Mouse (Mus musculus): ENCODE results near the gene Micu1.
"Not testable (repeated sequence)": the region's sequence is repeated elsewhere in the genome, so short reads cannot be mapped to it uniquely, and the experiment has no call there.

Gene Micu1

DNA sequence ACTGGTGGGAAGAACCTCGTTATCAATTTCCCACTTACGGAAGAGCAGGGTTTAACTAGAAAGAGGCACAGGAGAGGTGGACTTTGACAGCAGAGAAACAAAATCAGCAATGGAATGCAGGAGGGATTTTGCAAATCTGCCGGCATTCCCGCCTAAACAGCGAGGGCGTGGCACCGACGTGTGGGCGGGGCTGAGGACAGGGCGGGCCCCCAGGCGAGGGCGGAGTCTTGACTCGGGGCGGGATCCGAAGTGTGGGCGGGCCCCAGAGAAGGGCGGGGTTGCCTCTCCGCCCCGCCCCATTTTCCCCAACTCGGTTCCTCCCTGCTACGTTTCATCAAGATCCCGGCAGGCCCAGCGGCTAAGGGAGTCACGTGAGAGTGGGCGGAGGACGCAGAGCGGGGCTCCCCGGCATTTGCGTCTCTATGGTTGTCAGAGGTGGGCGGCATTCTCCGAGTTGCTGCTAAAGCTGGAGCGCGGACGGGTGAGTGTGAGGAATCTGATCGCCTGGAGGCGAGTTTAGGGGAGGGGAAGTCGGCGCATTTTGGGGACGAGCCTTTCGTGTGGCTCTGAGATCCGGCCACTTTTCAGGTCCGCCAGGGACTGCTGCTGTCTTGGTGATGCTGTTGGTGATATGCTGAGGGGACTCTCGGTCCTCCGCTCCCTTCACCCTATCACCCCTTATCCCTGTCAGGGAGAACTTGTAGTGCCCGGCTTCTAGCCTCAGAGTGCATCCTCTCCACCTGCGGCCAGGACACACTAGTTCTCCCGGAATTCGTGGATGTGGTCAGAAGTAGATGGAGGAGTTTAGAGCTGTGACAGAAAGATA, at the start of gene Micu1:
Micu1 (plus strand) TSS at position 271 of the 826 bp plus-strand sequence.
- in situ Hi-C loops (cut with MboI) = no loop called here

DNA sequence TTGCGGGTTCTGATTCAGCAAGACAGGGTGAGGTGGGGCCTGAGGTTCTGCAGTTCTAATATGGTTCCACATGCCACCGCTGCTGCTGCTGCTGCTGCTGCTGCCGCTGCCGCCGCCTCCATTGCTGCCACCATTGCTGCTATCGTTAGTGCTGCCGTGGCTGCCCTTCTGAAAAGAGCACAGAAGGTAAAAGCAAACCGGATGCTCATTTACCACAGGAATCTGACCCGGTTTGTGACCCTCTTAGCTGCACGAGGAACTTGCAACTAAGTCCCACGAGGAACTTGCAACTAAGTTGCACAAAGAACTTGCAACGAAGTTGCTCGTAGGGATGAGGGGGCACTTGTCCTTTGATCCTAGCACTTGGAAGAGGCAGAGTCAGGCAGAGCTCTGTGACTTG, 45.5 kb upstream of the Micu1 start:
- in situ Hi-C loops (cut with MboI) = no loop called here

DNA sequence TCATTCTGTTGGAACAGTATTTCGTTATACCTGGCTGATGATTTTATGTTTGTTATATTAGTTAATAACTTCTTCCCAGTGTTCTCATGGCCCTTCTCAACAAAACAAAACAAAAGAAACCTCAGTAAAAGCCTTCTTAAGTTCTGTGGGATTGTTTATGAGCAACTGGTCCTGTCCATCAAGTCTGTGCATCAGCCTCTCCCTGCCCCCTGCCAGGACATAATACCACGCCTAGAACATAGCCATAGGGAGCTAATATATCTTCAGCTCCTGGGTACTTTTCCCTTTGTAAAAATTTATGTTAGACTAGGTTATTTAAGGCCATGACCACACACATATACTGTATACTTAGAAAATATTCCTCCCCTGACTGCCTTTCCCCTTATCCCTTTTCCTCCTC, 37.5 kb upstream of the Micu1 start:
- in situ Hi-C loops (cut with MboI) = no loop called here

DNA sequence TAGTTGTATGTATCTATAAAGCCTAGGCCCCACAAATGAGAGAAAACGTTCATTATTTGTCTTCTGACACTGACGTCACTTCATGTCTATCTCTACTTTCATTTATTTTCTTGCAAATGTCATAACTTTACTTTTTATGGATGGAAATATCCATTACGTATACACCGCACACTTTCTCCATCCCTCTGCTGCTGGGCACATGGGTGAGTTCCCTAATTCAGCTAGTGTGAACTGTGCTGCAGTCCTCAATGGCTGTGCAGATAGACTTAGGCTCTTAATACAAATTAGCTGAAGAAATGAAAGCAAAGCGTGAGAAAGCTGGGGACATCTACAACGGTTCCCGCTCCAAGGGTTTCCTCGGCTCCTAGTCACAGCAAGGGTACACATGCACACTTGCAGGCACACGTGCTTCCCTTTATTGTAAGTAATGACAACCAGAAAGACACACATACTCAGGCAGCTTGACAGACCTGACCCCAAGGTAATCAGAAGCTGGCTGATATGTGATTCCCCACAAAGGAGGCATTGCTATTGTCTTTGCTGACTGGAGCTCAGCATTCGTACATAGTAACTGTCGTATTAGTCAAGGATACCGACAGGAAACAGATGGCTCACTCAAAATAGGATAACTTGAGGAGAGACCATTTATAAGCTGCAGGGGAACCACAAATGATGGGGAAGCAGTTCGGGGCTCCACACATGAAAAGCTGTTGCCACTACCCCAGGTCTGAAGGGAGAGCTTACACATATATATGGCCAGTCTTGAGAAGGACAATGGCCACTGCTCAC, 36.6 kb upstream of the Micu1 start:
- in situ Hi-C loops (cut with MboI) = no loop called here

DNA sequence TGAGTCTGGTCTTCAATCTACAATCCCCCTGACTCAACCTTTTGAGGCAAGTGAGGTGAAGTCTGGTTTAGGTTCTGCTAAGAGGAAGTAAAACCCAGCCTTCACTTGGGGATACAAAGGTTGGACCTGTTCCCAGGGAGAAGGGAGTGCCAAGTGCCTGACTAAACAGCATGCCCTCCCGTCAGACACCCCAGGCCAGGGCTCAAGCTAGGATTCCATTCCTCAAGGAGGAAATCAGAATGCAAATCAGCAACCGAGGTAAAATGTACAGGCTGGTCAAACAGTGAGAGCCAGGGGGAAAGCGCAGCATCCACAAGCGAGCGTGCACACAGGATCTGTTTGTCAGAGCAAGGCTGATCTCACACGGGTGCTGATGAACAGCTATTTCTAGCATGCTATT, 34.9 kb upstream of the Micu1 start:
- in situ Hi-C loops (cut with MboI) = no loop called here

DNA sequence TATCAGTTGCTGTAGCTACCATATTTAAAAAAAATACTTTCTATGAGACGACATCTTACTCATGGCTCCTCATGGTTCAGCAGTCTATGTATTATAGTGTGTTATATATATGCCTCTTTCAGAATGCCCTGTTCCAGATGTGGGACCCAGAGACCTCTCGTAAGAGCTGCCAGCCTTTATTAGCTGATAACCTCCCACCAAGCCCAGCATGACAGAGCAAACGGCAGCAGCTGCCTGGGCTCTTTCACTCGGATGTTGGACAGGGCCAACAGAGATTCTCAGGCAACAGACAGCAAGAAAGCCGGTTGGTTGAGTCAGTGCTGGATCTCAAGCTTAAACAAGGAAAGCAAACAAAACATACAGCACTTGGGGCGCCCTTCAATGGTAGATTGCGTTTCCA, 33.8 kb upstream of the Micu1 start:
- in situ Hi-C loops (cut with MboI) = no loop called here

DNA sequence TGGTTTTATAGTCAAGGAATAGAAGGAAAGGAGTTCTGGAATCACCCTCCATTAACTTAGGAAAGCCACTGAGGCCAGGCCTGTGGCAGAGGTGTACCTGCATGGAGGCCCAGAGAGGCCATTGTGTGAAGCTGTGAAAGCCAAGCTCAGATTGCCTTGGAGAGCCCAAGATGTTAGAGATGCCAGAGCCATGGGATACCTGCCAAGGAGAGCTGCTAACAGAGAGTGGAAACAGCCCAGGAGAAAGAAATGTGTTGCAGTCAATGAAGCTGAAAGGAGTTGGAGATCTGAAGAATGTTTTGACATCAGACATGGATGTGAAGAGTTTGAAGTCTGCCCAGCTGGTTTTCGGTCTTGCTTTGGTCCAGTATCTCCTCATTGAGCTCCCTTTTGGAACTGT, 24.4 kb upstream of the Micu1 start:
- in situ Hi-C loops (cut with MboI) = no loop called here

DNA sequence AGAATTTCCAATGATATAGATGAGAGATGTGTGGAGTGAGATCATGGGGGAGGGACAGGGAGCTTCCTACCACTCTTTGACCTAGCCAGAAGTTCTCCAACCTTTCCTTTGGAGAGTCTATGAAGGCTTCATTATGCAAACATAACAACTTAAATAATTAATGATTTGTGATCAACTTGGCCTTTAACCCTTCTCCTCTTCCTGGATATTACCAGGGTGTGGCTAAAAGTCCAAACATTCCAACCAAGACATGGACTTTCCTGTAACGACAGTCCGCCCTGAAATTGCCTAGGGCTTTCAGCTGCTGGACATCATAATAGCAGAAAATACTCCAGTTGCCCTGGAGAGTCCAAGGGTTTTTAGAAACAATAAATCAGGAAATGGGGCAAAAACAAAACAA, 23.1 kb upstream of the Micu1 start:
- in situ Hi-C loops (cut with MboI) = no loop called here

DNA sequence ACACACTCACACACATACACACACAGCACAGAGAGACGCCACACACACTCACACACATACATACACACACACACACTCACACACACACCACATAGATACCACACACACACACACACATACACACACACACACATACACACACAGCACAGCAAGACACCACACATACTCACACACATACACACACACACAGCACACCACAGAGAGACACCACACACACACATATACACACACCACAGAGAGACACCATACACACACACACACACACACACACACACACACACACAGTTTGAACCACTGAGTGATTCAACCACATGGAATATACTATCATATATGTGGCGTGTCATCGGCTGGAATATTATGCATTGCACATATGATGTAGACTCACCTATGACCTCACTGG, 16.7 kb upstream of the Micu1 start:
- in situ Hi-C loops (cut with MboI) = not testable (repeated sequence)

DNA sequence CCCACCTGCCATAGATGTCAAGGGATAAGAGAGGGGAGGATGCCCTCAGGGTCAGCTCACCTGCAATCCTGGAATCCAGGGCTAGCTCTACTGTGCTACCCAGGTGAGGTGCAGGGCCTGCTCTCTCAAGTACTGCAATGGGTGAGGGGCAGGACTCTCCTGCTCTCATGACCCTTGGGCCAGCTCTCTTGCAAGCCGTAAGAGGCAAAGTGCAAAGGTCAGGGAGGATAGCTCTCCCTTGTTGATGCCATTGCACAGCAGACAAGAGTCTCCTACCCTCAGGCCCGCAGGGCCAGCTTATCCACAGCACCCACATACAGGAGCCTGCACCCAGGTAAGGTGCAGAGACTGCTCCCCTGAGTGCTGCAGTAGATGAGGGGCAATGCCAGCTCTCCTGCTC, 15.2 kb upstream of the Micu1 start:
- in situ Hi-C loops (cut with MboI) = no loop called here

DNA sequence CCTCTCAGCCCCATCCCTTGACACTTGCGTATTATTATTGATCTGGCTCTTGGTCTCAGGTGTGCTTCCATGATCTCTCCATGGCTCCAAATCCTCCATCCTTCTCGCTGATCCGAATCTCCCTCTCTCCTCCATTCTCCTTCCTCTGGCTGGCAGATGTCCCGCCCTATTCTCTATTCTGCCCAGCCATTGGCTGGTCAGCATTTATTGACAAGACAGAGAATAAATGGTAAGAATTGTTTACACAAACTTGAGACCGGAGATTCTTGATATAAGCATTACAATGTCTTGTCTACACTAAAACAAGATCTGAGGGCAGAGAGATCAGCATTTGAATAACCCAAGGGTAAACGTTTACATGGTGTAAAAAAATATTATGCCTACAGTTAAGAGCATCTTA, 12.4 kb upstream of the Micu1 start:
- in situ Hi-C loops (cut with MboI) = no loop called here

DNA sequence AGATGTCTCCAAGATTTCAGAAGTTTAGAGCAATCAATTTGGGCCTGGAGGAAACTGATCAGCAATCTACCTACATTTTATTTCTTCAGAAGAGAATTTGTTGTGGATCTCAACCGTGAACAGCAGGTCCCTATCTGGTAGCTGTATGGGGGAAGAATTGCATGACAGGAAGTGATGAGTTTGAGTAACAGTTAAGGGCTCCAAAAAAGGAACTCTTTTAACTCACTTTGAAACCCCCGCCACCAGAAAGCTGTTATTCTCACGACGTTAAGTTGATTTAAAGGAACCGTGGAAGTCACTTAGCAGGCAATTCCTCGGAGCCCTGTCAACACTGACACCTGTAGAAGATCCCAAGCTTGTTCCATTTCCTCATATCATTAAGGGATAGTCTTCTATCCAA, 9.8 kb upstream of the Micu1 start:
- in situ Hi-C loops (cut with MboI) = no loop called here

DNA sequence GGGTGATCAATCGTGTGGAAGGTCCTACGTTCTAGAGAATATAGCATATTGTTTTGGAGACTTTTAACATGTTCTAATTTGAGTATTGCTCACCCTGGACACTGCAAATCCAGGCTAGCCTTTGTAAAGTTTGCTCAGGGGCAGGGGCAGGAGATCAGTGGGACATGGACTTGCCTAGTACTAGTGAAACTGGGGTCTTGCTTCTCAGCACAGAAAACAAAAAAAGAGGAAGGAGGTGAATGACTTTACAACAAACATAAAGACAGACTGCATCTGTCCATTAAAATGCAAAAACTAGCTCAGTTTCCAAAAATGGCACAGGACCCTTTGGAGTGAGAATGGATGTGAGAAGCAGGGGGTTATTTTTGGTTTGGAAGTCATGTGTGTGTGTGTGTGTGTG, 8.2 kb upstream of the Micu1 start:
- in situ Hi-C loops (cut with MboI) = no loop called here

DNA sequence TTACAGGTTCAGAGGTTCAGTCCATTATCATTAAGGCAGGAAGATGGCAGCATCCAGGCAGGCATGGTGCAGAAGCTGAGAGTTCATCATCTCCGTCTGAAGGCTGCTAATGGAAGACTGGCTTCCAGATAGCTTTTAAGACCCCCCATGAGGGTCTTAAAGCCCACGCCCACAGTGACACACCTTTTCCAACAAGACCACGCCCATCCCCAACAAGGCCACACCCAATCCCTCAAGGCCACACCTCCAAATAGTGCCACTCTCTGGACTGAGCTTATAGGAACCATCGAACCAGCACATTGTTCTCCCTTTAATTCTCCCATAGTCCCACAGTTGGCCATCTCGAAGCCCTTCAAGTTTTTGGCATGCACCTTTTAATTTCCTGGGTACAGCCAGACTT, 2.8 kb upstream of the Micu1 start:
- in situ Hi-C loops (cut with MboI) = no loop called here

DNA sequence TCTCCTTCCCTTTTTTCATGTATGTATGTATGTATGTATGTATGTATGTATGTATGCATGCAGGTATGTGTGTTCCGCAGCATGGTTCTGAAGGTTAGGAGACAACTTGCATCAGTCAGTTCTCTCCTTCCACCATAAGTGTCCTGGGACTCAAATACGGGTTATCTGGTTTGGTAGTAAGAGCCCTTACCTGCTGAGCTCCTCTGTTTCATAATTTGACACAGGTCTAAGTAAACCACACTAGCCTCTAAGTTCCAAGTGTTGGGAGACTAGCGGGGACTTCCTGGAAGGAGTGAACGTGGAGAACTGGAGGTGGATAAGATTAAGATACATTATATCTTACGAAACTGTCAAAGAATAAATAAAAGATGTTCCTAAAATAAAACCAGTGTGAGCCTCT, 472 bp upstream of the Micu1 start:
- in situ Hi-C loops (cut with MboI) = no loop called here

DNA sequence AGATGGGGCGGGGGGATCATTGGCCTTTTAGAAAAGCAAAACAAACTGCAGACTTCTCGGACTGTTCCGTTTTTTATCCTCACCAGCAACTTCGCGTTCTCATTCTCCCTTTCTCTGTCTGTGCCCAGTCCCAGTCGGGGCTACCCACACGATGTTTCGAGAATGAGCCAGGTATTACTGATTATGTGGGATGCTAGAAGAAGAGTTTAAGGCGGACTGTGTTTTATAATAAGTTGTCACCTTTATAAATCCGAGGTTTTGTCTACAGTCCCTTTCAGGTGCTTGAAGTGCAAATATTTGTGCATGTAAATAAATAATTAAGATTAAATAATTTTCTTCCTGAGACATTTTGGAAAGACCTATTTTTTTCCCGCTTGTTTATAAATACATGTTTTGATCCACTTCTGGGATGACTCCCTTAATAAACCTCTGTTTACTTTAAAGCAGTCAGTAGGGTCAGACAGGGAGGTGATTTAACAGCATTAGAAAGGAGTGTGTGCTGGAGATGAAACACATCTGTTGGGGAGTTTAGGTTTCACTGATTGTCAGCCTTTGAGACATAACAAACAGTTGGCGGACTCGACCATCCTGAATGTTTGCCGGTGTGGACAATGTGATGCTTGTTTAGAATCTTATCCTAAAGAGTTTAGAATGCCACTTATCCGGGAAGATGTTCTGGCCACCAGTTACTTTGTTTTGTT, 933 bp downstream of the Micu1 start:
- in situ Hi-C loops (cut with MboI) = no loop called here

DNA sequence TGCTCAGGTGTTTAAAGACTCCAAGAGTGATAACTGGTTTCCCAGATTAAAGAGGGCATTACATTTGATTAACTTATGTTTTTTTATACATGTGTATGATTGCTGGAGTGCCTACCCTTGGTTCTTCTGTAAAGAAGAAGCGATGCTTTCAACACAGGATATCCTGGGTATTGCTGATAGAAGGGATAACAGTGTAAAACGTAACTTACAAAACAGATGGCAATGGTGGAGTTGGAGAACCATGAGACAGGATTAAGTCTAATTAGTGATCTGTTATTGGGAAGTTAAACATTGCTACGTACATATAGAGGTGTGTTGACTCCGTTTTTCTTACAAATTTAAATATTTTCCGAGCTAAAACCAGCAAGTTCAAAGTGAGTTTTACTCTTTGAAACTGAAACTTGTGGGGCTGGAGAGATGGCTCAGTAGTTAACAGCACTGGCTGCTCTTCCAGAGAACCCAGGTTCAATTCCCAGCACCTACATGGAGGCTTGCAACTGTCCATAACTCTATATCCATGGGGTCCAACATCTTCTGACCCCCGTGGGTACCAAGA, 4.8 kb downstream of the Micu1 start:
- in situ Hi-C loops (cut with MboI) = no loop called here

DNA sequence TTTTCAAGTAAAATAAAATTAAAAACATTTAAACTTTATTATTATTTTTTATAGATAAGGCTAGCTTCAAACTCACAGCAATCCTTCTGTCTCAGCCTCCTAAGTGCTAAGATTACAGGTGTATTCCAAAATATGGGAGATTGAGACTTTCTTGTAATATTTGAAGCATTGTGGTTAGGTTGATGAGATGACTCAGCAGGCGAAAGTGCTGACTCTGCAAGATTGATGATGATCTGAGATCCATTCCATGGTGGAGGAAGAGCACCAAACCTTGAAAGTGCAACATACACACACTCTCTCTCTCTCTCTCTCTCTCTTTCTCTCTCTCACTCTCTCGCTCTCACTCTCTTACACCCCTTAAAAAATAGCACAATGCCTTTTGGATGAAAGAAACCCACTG, 5.3 kb downstream of the Micu1 start:
- in situ Hi-C loops (cut with MboI) = no loop called here

DNA sequence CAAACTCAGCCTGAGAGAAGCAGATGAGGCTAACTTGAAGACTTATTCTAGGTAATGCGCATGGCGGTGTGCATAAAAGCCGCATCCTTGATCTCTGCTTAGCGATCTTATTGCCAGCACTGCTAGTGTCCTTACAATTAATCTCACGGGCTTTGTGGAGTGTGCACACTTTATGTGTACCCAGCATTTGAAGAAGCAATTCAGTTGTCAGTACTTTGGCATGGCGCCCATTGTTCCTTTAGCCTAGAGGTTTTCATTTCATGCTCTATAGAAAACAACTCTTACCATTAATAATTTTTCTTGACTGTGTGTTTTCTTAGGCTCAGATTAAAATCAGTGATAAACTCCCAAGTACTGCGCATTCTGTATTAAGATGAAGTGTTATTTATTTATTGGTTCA, 7.0 kb downstream of the Micu1 start:
- in situ Hi-C loops (cut with MboI) = no loop called here

DNA sequence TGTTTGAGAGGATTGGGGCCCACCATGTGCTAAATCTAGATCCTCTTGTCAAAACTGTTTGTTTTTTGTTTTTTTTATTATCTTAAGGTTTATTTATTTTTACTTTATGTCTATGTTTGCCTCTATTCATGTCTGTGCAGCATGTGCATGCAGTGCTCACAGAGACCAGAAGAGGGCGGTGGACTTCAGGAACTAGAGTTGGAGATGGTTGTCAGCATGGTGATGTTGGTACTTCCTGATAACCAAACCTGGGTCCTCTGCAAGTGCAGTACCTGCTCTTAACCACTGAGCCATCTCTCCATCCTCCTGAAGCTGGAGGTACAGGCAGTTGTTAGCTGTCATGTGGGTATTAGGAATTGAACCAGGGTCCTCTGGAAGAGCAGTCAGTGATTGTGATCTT, 8.0 kb downstream of the Micu1 start:
- in situ Hi-C loops (cut with MboI) = no loop called here

DNA sequence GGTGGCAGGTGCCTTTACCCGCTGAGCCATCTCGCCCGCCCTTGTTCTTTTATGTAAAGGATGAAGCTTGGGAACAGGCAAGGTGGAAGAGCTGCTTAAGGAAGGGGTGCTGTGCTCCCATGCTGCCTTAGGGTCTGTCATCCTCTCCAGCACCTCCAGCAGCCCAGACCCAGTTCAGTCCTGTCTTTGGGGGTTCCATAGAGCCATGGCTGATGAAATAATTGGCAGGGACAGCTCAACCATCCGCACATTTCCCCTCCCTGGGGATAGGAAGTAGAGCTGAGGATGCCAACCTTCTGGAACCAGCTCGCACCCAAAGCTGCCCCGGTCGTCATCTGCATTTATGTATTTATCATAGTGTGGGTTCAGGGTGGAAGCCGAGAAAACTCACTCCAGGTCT, 9.8 kb downstream of the Micu1 start:
- in situ Hi-C loops (cut with MboI) = no loop called here

DNA sequence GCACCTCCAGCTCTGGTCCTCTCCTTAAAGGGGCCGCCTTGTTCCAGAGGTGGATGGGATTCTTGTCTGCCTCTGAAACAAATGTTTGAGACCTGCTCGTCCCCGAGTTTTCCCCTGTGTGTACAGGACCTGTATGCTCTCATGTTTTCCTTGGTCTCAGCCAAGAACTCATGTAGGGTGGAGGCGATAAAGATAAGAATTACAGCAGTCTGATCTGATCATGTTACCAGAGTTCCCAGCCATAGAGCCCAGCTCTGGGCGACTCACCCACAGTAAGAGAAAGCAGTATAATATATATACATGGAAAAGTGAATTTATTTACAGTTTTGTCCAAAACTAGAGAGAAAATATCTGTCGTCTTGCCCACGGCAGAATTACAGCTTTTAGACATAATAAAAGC, 17.7 kb downstream of the Micu1 start:
- in situ Hi-C loops (cut with MboI) = no loop called here

DNA sequence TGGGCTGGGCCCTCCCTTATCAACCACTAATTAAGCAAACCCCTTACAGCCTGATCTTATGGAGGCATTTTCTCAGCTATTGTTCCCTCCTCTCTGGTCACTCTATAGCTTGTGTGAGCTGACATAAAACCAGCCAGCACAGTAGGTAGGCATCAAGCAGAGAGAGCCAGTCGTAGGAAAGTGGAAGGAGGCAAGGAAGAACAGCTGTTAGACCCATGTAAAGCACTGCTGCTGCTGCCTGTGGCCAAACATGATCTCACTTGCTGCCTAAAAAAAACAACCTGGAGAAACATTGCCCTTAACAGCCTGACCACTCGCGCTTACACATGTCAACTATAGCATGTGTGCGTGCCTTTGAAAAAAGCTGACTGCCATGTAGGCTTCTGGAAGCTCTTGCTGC, 19.3 kb downstream of the Micu1 start:
- in situ Hi-C loops (cut with MboI) = no loop called here
